Mouse (Mus musculus): ENCODE data around the gene 5330417C22Rik. TPM values are rescaled to one million over a fixed set of nuclear protein-coding genes. Genes with fewer than 3 reads are reported as not detected.
"Not testable (repeated sequence)": the region's sequence is repeated elsewhere in the genome, so short reads cannot be mapped to it uniquely, and the experiment has no call there.

Gene 5330417C22Rik
- polyA plus RNA-seq (2012; rRNA removed), result 45.7 and 56.3 TPM in 2 replicates

- Histone ChIP-seq H3K4me1 (ENCODE audit: control insufficient read depth, insufficient read depth, low read length) (no peaks in the 10 kb centered on the region; the same call in 1 of the 2 replicates), H3K4me3 (replicated peaks; ENCODE audit: extremely low read depth, low read depth, low read length) (peak within 1 kb of the TSS; percentile 43)
- WGBS, result 1% methylated on average over 35 of the region's 35 CpGs
- peak; percentile 60 for DNase-seq
- TF ChIP-seq CTCF (IDR thresholded peaks at IDR 0.05; ENCODE audit: insufficient read depth, low read length) (no peak), POLR2A (IDR thresholded peaks at IDR 0.05; ENCODE audit: borderline replicate concordance, extremely low read depth, low read depth, low read length) (no peak)
These were observed at the start of gene 5330417C22Rik for GRCm38 (mm10) chr3:108536517-108537260. Gene 5330417C22Rik (minus strand): TSS chr3:108536536.

GRCm38 (mm10) chr3:108584580-108584979 lies 48.2 kb upstream of the 5330417C22Rik start:
- no peak overlapping the region for H3K4me3 ChIP-seq (replicated peaks; ENCODE audit: extremely low read depth, low read depth, low read length)
- WGBS, result 60% methylated on average over 4 of the region's 4 CpGs
- no peak for DNase-seq
- H3K4me1 ChIP-seq (ENCODE audit: control insufficient read depth, insufficient read depth, low read length), result no peaks in the 10 kb centered on the region
- TF ChIP-seq CTCF (IDR thresholded peaks at IDR 0.05; ENCODE audit: insufficient read depth, low read length) (no peak), POLR2A (IDR thresholded peaks at IDR 0.05; ENCODE audit: borderline replicate concordance, extremely low read depth, low read depth, low read length) (no peak)

- no peak for DNase-seq
- TF ChIP-seq POLR2A (IDR thresholded peaks at IDR 0.05; ENCODE audit: borderline replicate concordance, extremely low read depth, low read depth, low read length) (no peak), CTCF (IDR thresholded peaks at IDR 0.05; ENCODE audit: insufficient read depth, low read length) (no peak)
- peaks cover 4% of the 10 kb centered on the region for H3K4me1 ChIP-seq (ENCODE audit: control insufficient read depth, insufficient read depth, low read length)
- 79% methylated on average over 5 of the region's 5 CpGs for WGBS
- no peak overlapping the region for H3K4me3 ChIP-seq (replicated peaks; ENCODE audit: extremely low read depth, low read depth, low read length)
These were observed 37.7 kb upstream of the 5330417C22Rik start for GRCm38 (mm10) chr3:108574018-108574417.

- peak overlapping the region; percentile 95 for H3K4me3 ChIP-seq (replicated peaks; ENCODE audit: extremely low read depth, low read depth, low read length)
- WGBS, result 41% methylated on average over 18 of the region's 18 CpGs
- no peak for TF ChIP-seq POLR2A (IDR thresholded peaks at IDR 0.05; ENCODE audit: borderline replicate concordance, extremely low read depth, low read depth, low read length)
- no peak for TF ChIP-seq CTCF (IDR thresholded peaks at IDR 0.05; ENCODE audit: insufficient read depth, low read length)
- H3K4me1 ChIP-seq (ENCODE audit: control insufficient read depth, insufficient read depth, low read length), result peaks cover 4% of the 10 kb centered on the region
- DNase-seq, result no peak
These were observed 36.1 kb upstream of the 5330417C22Rik start for GRCm38 (mm10) chr3:108572309-108573010.

- peak; percentile 96 for DNase-seq
- TF ChIP-seq POLR2A (IDR thresholded peaks at IDR 0.05; ENCODE audit: borderline replicate concordance, extremely low read depth, low read depth, low read length), result peak; percentile 100
- TF ChIP-seq CTCF (IDR thresholded peaks at IDR 0.05; ENCODE audit: insufficient read depth, low read length), result no peak
- Histone ChIP-seq H3K4me1 (ENCODE audit: control insufficient read depth, insufficient read depth, low read length) (peaks cover 4% of the 10 kb centered on the region), H3K4me3 (replicated peaks; ENCODE audit: extremely low read depth, low read depth, low read length) (peak within 1 kb of the TSS; percentile 95)
- under 1% methylated on average over 42 of the region's 42 CpGs for WGBS
These were observed 35.3 kb upstream of the 5330417C22Rik start, which contains the start of gene Taf13 for GRCm38 (mm10) chr3:108571443-108572294. Gene Taf13 (plus strand): TSS chr3:108571698.

- 81% methylated on average over 14 of the region's 14 CpGs for WGBS
- no peak for DNase-seq
- TF ChIP-seq CTCF (IDR thresholded peaks at IDR 0.05; ENCODE audit: insufficient read depth, low read length), result no peak
- no peak for TF ChIP-seq POLR2A (IDR thresholded peaks at IDR 0.05; ENCODE audit: borderline replicate concordance, extremely low read depth, low read depth, low read length)
- Histone ChIP-seq H3K4me3 (replicated peaks; ENCODE audit: extremely low read depth, low read depth, low read length) (no peak overlapping the region), H3K4me1 (ENCODE audit: control insufficient read depth, insufficient read depth, low read length) (peaks cover 4% of the 10 kb centered on the region)
These were observed 34.5 kb upstream of the 5330417C22Rik start for GRCm38 (mm10) chr3:108570813-108571212.

- not testable (repeated sequence) for H3K4me3 ChIP-seq (replicated peaks; ENCODE audit: extremely low read depth, low read depth, low read length); DNase-seq; H3K4me1 ChIP-seq (ENCODE audit: control insufficient read depth, insufficient read depth, low read length)
- 51% methylated on average over 3 of the region's 3 CpGs for WGBS
These were observed 33.3 kb upstream of the 5330417C22Rik start for GRCm38 (mm10) chr3:108569636-108570035.

- TF ChIP-seq POLR2A (IDR thresholded peaks at IDR 0.05; ENCODE audit: borderline replicate concordance, extremely low read depth, low read depth, low read length) (no peak), CTCF (IDR thresholded peaks at IDR 0.05; ENCODE audit: insufficient read depth, low read length) (no peak)
- H3K4me3 ChIP-seq (replicated peaks; ENCODE audit: extremely low read depth, low read depth, low read length), result no peak overlapping the region
- 63% methylated on average over 15 of the region's 15 CpGs for WGBS
- peaks cover 4% of the 10 kb centered on the region for H3K4me1 ChIP-seq (ENCODE audit: control insufficient read depth, insufficient read depth, low read length)
- no peak for DNase-seq
These were observed 31.9 kb upstream of the 5330417C22Rik start for GRCm38 (mm10) chr3:108567990-108568877.

Data from lung, adult 2 months (tissue).